Mouse (Mus musculus) C2C12 (cell line): ENCODE results near the gene Gm37240.

Source experiments
- CEBPB ChIP-seq: IDR thresholded peaks from one replicate; pipeline ENCODE4 v1.6.1; 2011; ENCODE audit warnings: low read depth, mild to moderate bottlenecking, control low read depth, moderate library complexity
- CTCF ChIP-seq: IDR thresholded peaks from one replicate; pipeline ENCODE4 v1.5.1; 2011; ENCODE audit not compliant: control insufficient read depth, insufficient read depth, insufficient read length
- MAX ChIP-seq: IDR thresholded peaks from one replicate; pipeline ENCODE4 v1.6.1; 2011; ENCODE audit warnings: mild to moderate bottlenecking, control low read depth
- MYOG ChIP-seq: IDR thresholded peaks from one replicate; pipeline ENCODE4 v1.6.1; 2011; ENCODE audit not compliant: control insufficient read depth, insufficient read length; ENCODE audit errors: extremely low read depth

DNA sequence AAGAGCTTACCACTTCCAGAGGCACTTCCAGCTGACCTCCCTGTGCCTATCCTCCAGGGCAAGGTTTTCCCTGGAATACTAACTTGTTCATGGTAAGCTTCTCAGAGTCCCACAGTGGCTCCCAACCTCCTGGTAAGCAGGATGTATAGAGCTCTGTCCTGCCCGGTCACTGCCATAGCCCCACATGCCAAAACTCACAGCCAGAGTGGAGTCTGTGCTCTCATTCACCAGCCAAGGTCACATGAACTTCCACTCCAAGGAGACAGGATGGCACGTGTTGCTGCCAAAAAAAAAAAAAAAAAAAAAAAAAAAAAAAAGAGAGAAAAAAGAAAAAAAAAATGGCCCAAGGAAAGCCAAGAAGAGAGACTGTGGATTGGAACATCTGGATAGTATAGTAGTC is 109.5 kb downstream of the Gm37240 start:
- no peak for TF ChIP-seq CEBPB
- TF ChIP-seq CTCF = no peak
- TF ChIP-seq MYOG = no peak
- TF ChIP-seq MAX = no peak
